Mouse (Mus musculus) kidney, adult 2 months (tissue): ENCODE data around the gene Tsr2. TPM values are rescaled to one million over a fixed set of nuclear protein-coding genes. Genes with fewer than 3 reads are reported as not detected.
A peak's percentile ranks its signal among the peaks of the same experiment; 100 is the strongest.

ENCODE experiments used
- DNase-seq: peaks from one replicate; pipeline ENCODE4 v3.0.0; 2021
- H3K27ac ChIP-seq: fragments of 200-500 bp; 2 replicates; pipeline ENCODE4 v1.5.1; 2012; ENCODE audit warnings: low read depth, low read length, control low read depth, inconsistent platforms; ENCODE audit not compliant: insufficient read depth
- H3K27me3 ChIP-seq: fragments of 200-500 bp; replicated peaks from 2 replicates; pipeline ENCODE4 v1.6.1; 2012; ENCODE audit warnings: mild to moderate bottlenecking, moderate library complexity, low read length, inconsistent platforms; ENCODE audit not compliant: control insufficient read depth, insufficient read depth
- H3K36me3 ChIP-seq: fragments of 200-500 bp; 2 replicates; pipeline ENCODE4 v1.6.1; 2012; ENCODE audit warnings: mild to moderate bottlenecking, moderate library complexity, low read length, inconsistent platforms; ENCODE audit not compliant: control insufficient read depth, insufficient read depth
- H3K4me1 ChIP-seq: fragments of 200-500 bp; 2 replicates; pipeline ENCODE4 v1.6.1; 2011; ENCODE audit warnings: low read length; ENCODE audit not compliant: control insufficient read depth, insufficient read depth
- H3K4me3 ChIP-seq: fragments of 200-500 bp; 2 replicates; pipeline ENCODE4 v1.5.1; 2011; ENCODE audit warnings: mild to moderate bottlenecking, low read depth, low read length, control low read depth; ENCODE audit not compliant: insufficient read depth
- CTCF ChIP-seq: fragments of 200-500 bp; conservative IDR thresholded peaks from 2 replicates; pipeline ENCODE4 v1.5.1; 2011; ENCODE audit warnings: low read depth, mild to moderate bottlenecking, control low read depth, low read length, moderate library complexity, mixed read lengths; ENCODE audit not compliant: insufficient read depth, insufficient read length
- POLR2A ChIP-seq: fragments of 200-500 bp; IDR thresholded peaks from one replicate; pipeline ENCODE4 v1.6.1; 2011; ENCODE audit warnings: low read depth, low read length, control low read depth
- WGBS: fragments of 180-500 bp; shearing (Covaris S2); methylation state at CpG from one replicate; pipeline ENCODE4 v1.1.7; 2018; 5-methylcytosine and 5-hydroxymethylcytosine counted together
- polyA plus RNA-seq: library from polyadenylated mRNA; depleted of rRNA; stranded (reverse); fragments of >200 nt; gene quantifications from 2 replicates; pipeline ENCODE4 v1.2.3, GENCODE M21; 2012; rRNA removed

Tsr2 gene
- polyA plus RNA-seq, 1 experiment = 9.6 TPM

GRCm38 (mm10) chrX:151045850-151046249 lies 50.5 kb downstream of the Tsr2 start, which contains the start of gene Fgd1:
Fgd1 (plus strand) TSS chrX:151046150.
- H3K4me1 ChIP-seq = 0 out of 2 replicates have a peak, but pooled peaks cover 3% of the 10 kb centered on the region
- WGBS = 97% methylated on average over 8 of the region's 8 CpGs

GRCm38 (mm10) chrX:151041223-151041622 lies 55.1 kb downstream of the Tsr2 start:
- no peaks in the 10 kb centered on the region for H3K36me3 ChIP-seq
- 80% methylated on average over 5 of the region's 5 CpGs for WGBS
- H3K27me3 ChIP-seq = no peaks in the 10 kb centered on the region
- no peak for DNase-seq
- no peaks in the 10 kb centered on the region for H3K4me1 ChIP-seq
- no peak overlapping the region for H3K27ac ChIP-seq
- TF ChIP-seq POLR2A = no peak
- TF ChIP-seq CTCF = no peak
- no peak overlapping the region for H3K4me3 ChIP-seq

More at GRCm38 (mm10) chrX:151045850-151046249, 50.5 kb downstream of the Tsr2 start, which contains the start of gene Fgd1:
- no peak for TF ChIP-seq POLR2A
- TF ChIP-seq CTCF = no peak
- no peaks in the 10 kb centered on the region for H3K27me3 ChIP-seq
- no peaks in the 10 kb centered on the region for H3K36me3 ChIP-seq
- H3K4me3 ChIP-seq = peak within 1 kb of the TSS; percentile 85
- no peak within 1 kb of the TSS for H3K27ac ChIP-seq
- no peak for DNase-seq

Other genes with a start within 250 kb of the Tsr2 start
- gene Gnl3l, start 79.2 kb downstream of the Tsr2 start, polyA plus RNA-seq = 12.0 and 14.3 TPM in 2 replicates
- gene Fgd1, start 50.4 kb downstream of the Tsr2 start, polyA plus RNA-seq = 9.9 and 10.3 TPM in 2 replicates
- 0.14 and 0.30 TPM in 2 replicates for gene Wnk3, start 101.5 kb upstream of the Tsr2 start, polyA plus RNA-seq
- 3.1 and 3.6 TPM in 2 replicates for gene Fam120c, start 247.6 kb upstream of the Tsr2 start, polyA plus RNA-seq